Mouse (Mus musculus) cerebellum, postnatal 4 days (tissue): Measurements from ENCODE around the gene Slc41a2.
A peak's percentile ranks its signal among the peaks of the same experiment; 100 is the strongest.

Source experiments
- DNase-seq, 2 experiments: peaks; one replicate each; pipeline ENCODE4 v3.0.0; 2022; ENCODE audit warnings: low spot score in 2 of 2, mixed read lengths in 1 of 2

Slc41a2 gene

GRCm38 (mm10) chr10:83228626-83229025 lies 109.1 kb downstream of the Slc41a2 start:
- DNase-seq = no peak

GRCm38 (mm10) chr10:83224999-83225398 lies 112.7 kb downstream of the Slc41a2 start:
- peak in 1 of 2 experiments; percentile 50 for DNase-seq

- DNase-seq = no peak
Observed at GRCm38 (mm10) chr10:83220847-83221246, 116.8 kb downstream of the Slc41a2 start.

- DNase-seq = no peak
Observed at GRCm38 (mm10) chr10:83220217-83220616, 117.5 kb downstream of the Slc41a2 start.

GRCm38 (mm10) chr10:83219729-83220128 lies 118.0 kb downstream of the Slc41a2 start:
- peak; percentile 48 to 70 for DNase-seq

- no peak for DNase-seq
Observed at GRCm38 (mm10) chr10:83218778-83219177, 118.9 kb downstream of the Slc41a2 start.

- no peak for DNase-seq
Observed at GRCm38 (mm10) chr10:83217256-83217655, 120.4 kb downstream of the Slc41a2 start.

- no peak for DNase-seq
Observed at GRCm38 (mm10) chr10:83215559-83215958, 122.1 kb downstream of the Slc41a2 start.

- no peak for DNase-seq
Observed at GRCm38 (mm10) chr10:83212618-83213017, 125.1 kb downstream of the Slc41a2 start.

GRCm38 (mm10) chr10:83210968-83211583 lies 126.6 kb downstream of the Slc41a2 start:
- no peak for DNase-seq

- no peak for DNase-seq
Observed at GRCm38 (mm10) chr10:83210122-83210521, 127.6 kb downstream of the Slc41a2 start.

- no peak for DNase-seq
Observed at GRCm38 (mm10) chr10:83209388-83209787, 128.3 kb downstream of the Slc41a2 start.

GRCm38 (mm10) chr10:83208436-83208835 lies 129.2 kb downstream of the Slc41a2 start:
- DNase-seq = no peak

GRCm38 (mm10) chr10:83202906-83203702 lies 134.6 kb downstream of the Slc41a2 start:
- DNase-seq = no peak

GRCm38 (mm10) chr10:83201525-83201924 lies 136.2 kb downstream of the Slc41a2 start:
- no peak for DNase-seq

- DNase-seq = no peak
Observed at GRCm38 (mm10) chr10:83199290-83199689, 138.4 kb downstream of the Slc41a2 start.

- DNase-seq = no peak
Observed at GRCm38 (mm10) chr10:83198692-83199091, 139.0 kb downstream of the Slc41a2 start.

- DNase-seq = peak; percentile 82 to 84
Observed at GRCm38 (mm10) chr10:83197690-83198336, 139.9 kb downstream of the Slc41a2 start.

GRCm38 (mm10) chr10:83191982-83192381 lies 145.7 kb downstream of the Slc41a2 start:
- no peak for DNase-seq

GRCm38 (mm10) chr10:83191476-83191875 lies 146.2 kb downstream of the Slc41a2 start:
- no peak for DNase-seq

GRCm38 (mm10) chr10:83189071-83189470 lies 148.6 kb downstream of the Slc41a2 start:
- DNase-seq = no peak

GRCm38 (mm10) chr10:83186984-83187383 lies 150.7 kb downstream of the Slc41a2 start:
- DNase-seq = peak in 1 of 2 experiments; percentile 40

GRCm38 (mm10) chr10:83186167-83186566 lies 151.5 kb downstream of the Slc41a2 start:
- DNase-seq = no peak
